Mouse (Mus musculus): ENCODE results near the gene Fam181a.

Fam181a gene

GRCm38 (mm10) chr12:103358951-103359801 lies 48.4 kb downstream of the Fam181a start:
- DNase-seq: no peak

- no peak for DNase-seq
Measured at GRCm38 (mm10) chr12:103360812-103361211, 50.0 kb downstream of the Fam181a start.

- no peak for DNase-seq
Measured at GRCm38 (mm10) chr12:103361539-103362307, 50.9 kb downstream of the Fam181a start.

GRCm38 (mm10) chr12:103362336-103362735 lies 51.6 kb downstream of the Fam181a start:
- no peak for DNase-seq

Data from cerebellum, adult 9-10 months (tissue).